Mouse (Mus musculus) kidney, postnatal 0 days (tissue): ENCODE results near the gene Nhlrc3. TPM values are rescaled to one million over a fixed set of nuclear protein-coding genes. Genes with fewer than 3 reads are reported as not detected.

Experiments
- ATAC-seq: fragments of 200-750 bp; cut with Nextera tagmentation; replicated peaks from 2 replicates; pipeline ENCODE4 v1.8.0; 2017; ENCODE audit warnings: low read depth, moderate number of reproducible peaks, moderate TSS enrichment, moderate library complexity; ENCODE audit not compliant: low FRiP score
- DNase-seq: peaks from one replicate; pipeline ENCODE4 v3.0.0-alpha.2; 2016; ENCODE audit warnings: low spot score
- H3K27ac ChIP-seq: fragments of 300-500 bp; sonication (generic); 2 replicates; pipeline ENCODE4 v1.5.1; 2014; ENCODE audit warnings: mild to moderate bottlenecking
- H3K27me3 ChIP-seq: fragments of 300-500 bp; sonication (generic); 2 replicates; pipeline ENCODE4 v1.6.1; 2014; ENCODE audit warnings: low read length, mixed read lengths; ENCODE audit not compliant: insufficient read depth
- H3K36me3 ChIP-seq: fragments of 300-500 bp; sonication (generic); 2 replicates; pipeline ENCODE4 v1.6.1; 2014; ENCODE audit warnings: low read length, mixed read lengths; ENCODE audit not compliant: insufficient read depth
- H3K4me1 ChIP-seq: fragments of 300-500 bp; sonication (generic); replicated peaks from 2 replicates; pipeline ENCODE4 v1.6.1; 2014; ENCODE audit warnings: antibody characterized with exemption, low read length, mixed read lengths; ENCODE audit not compliant: insufficient read depth
- H3K4me2 ChIP-seq: fragments of 300-500 bp; sonication (generic); 2 replicates; pipeline ENCODE4 v1.6.1; 2014; ENCODE audit warnings: mild to moderate bottlenecking, low read length, moderate library complexity, mixed read lengths
- H3K4me3 ChIP-seq: fragments of 300-500 bp; sonication (generic); replicated peaks from 2 replicates; pipeline ENCODE4 v1.5.1; 2014; ENCODE audit warnings: low read depth, low read length
- H3K9ac ChIP-seq: fragments of 300-500 bp; sonication (generic); 2 replicates; pipeline ENCODE4 v1.6.1; 2014; ENCODE audit warnings: low read depth, low read length
- H3K9me3 ChIP-seq: fragments of 300-500 bp; sonication (generic); replicated peaks from 2 replicates; pipeline ENCODE4 v1.6.1; 2016; ENCODE audit warnings: low read length, inconsistent platforms, mixed read lengths
- CTCF ChIP-seq: IDR thresholded peaks from 2 replicates; pipeline ENCODE4 v1.5.1; 2016; ENCODE audit warnings: antibody characterized with exemption, low read depth, mild to moderate bottlenecking, moderate library complexity
- WGBS: fragments of 180-500 bp; shearing (Covaris S2); extraction: QIAGEN DNeasy Blood & Tissue Kit; methylation state at CpG from one replicate; pipeline ENCODE4 v1.1.7; 2014; 5-methylcytosine and 5-hydroxymethylcytosine counted together
- polyA plus RNA-seq: library from polyadenylated mRNA; unstranded; fragments of >200 nt; fragmentation: Nextera tagmentation; extraction: Ambion mirVana; gene quantifications from 2 replicates; pipeline ENCODE4 v1.2.1, GENCODE M21; 2015

Nhlrc3 gene
- 8.3 and 10.4 TPM in 2 replicates for polyA plus RNA-seq

DNA sequence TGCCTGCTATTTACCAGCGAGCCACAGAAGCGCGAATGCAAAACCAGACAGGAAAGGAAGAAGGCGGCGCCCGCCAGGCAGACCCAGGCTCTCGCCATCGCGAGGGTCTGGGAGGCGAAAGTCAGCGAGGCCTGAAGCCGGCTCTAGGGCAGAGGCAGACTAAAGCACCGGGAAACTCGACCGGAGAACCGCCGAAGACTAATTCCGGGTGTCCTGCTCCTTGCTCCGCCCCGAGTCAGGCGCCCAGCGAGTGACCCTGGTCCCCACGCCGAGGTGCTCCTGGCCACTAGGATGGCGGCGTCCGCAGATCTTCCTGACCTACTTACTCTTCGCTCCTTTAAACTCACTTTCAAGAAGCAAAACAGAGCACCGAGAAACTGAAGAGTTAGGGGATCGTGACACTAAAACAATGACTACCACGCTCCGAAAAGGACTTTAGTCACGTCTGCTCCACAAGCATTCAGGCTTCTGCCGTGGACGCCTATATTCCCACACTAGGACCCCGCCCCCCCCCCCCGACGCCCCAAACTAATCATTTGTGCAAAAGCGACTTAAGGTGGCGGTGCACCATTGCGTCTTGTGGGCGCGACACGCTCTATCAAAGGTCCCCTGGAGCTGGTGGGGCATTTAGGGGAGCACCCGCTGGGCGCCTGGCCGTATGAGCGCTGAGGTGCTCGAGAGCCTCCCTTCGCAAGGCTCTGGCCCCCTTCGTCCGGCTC is at the start of gene Nhlrc3, which contains the start of gene Proser1:
Gene Nhlrc3, minus strand, starts transcription at position 287 of the 719 bp plus-strand sequence.
Gene Proser1, plus strand, starts transcription at position 621 of the 719 bp plus-strand sequence.
- H3K4me1 ChIP-seq: peaks cover 19% of the 10 kb centered on the region
- peak within 1 kb of the TSS; percentile 56 for H3K4me2 ChIP-seq
- ATAC-seq: peak; percentile 97
- peak within 1 kb of the TSS; percentile 73 for H3K4me3 ChIP-seq
- H3K27ac ChIP-seq: peak within 1 kb of the TSS; percentile 95
- WGBS: under 1% methylated on average over 51 of the region's 52 CpGs
- DNase-seq: peak; percentile 98
- H3K27me3 ChIP-seq: no peaks in the 10 kb centered on the region
- H3K36me3 ChIP-seq: peaks cover 11% of the 10 kb centered on the region; the same call in 1 of the 2 replicates
- H3K9me3 ChIP-seq: no peaks in the 10 kb centered on the region
- peak within 1 kb of the TSS; percentile 86 for H3K9ac ChIP-seq
- TF ChIP-seq CTCF: no peak

DNA sequence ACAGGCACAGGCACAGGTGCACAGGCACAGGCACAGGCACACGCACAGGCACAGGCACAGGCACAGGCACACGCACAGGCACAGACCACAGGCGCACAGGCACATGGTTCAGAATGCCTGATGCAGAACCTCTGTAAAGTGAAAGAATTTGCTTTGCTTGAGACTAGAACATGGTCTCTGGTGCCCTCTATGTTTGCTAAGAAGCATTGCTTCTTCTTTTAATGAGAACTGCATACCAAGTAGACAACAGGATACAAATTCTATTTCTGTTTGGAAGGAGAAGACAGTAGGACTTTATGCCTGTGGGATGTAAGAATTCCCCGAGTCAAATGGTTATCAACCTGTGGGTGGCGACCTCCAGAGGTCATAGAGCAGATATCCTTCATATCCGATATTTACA is 39.3 kb upstream of the Nhlrc3 start:
- H3K4me3 ChIP-seq: no peak overlapping the region
- H3K27me3 ChIP-seq: no peaks in the 10 kb centered on the region
- H3K36me3 ChIP-seq: no peaks in the 10 kb centered on the region
- no peaks in the 10 kb centered on the region for H3K9me3 ChIP-seq
- peak; percentile 87 for DNase-seq
- H3K9ac ChIP-seq: no peak overlapping the region
- H3K4me2 ChIP-seq: no peak overlapping the region
- H3K4me1 ChIP-seq: no peaks in the 10 kb centered on the region
- peak; percentile 78; the same call in 1 of the 2 replicates for ATAC-seq
- WGBS: 71% methylated on average over 6 of the region's 6 CpGs
- H3K27ac ChIP-seq: no peak overlapping the region
- TF ChIP-seq CTCF: peak; percentile 77

GRCm38 (mm10) chr3:53498351-53498905 is 35.3 kb upstream of the Nhlrc3 start:
- Histone ChIP-seq H3K4me2 (no peak overlapping the region), H3K4me3 (no peak overlapping the region), H3K27me3 (no peaks in the 10 kb centered on the region), H3K9me3 (no peaks in the 10 kb centered on the region), H3K9ac (no peak overlapping the region), H3K27ac (peak overlapping the region; percentile 34; the same call in 1 of the 2 replicates), H3K4me1 (no peaks in the 10 kb centered on the region), H3K36me3 (no peaks in the 10 kb centered on the region)
- WGBS: 56% methylated on average over 6 of the region's 6 CpGs
- ATAC-seq (no peak), DNase-seq (peak; percentile 8)
- TF ChIP-seq CTCF: no peak

- no peak for TF ChIP-seq CTCF
- H3K4me1 ChIP-seq: peaks cover 5% of the 10 kb centered on the region; the same call in 1 of the 2 replicates
- no peak within 1 kb of the TSS for H3K9ac ChIP-seq
- H3K27me3 ChIP-seq: no peaks in the 10 kb centered on the region
- H3K27ac ChIP-seq: no peak within 1 kb of the TSS
- no peaks in the 10 kb centered on the region for H3K36me3 ChIP-seq
- H3K4me3 ChIP-seq: no peak within 1 kb of the TSS
- 55% methylated on average over 6 of the region's 6 CpGs for WGBS
- no peak for ATAC-seq
- no peak for DNase-seq
- no peak within 1 kb of the TSS for H3K4me2 ChIP-seq
- no peaks in the 10 kb centered on the region for H3K9me3 ChIP-seq
These were observed 25.2 kb upstream of the Nhlrc3 start, which contains the start of gene Stoml3 for GRCm38 (mm10) chr3:53488353-53488752. Stoml3 (plus strand) TSS chr3:53488653.

GRCm38 (mm10) chr3:53486996-53487576 is 24.0 kb upstream of the Nhlrc3 start:
- DNase-seq (peak; percentile 28), ATAC-seq (no peak)
- TF ChIP-seq CTCF: no peak
- Histone ChIP-seq H3K9me3 (no peaks in the 10 kb centered on the region), H3K4me1 (peaks cover 5% of the 10 kb centered on the region; the same call in 1 of the 2 replicates), H3K27ac (no peak overlapping the region), H3K9ac (no peak overlapping the region), H3K4me2 (no peak overlapping the region), H3K27me3 (no peaks in the 10 kb centered on the region), H3K4me3 (no peak overlapping the region), H3K36me3 (peaks cover 1% of the 10 kb centered on the region; the same call in 1 of the 2 replicates)
- WGBS: 66% methylated on average over 9 of the region's 9 CpGs

DNA sequence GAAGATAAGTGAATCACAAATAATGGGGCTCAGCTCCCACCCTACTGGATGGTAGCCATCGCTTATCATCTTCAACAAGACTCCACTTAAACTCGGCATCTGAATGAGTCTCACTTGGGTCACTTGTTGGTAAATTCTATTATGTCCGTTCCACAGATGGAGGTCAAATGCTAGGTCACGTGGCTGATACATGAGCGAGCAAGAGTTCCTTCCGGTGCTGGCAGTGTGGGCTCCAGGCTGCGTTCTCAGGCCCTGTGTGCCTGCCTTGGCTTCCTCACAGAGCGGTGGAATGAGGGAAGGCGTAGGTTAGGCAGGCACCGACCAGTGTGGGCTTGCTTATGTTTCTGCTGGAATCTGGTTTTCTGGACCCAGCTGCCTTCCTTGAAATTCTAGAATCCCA is 23.4 kb upstream of the Nhlrc3 start:
- no peak overlapping the region for H3K27ac ChIP-seq
- no peak for DNase-seq
- H3K36me3 ChIP-seq: peaks cover 3% of the 10 kb centered on the region; the same call in 1 of the 2 replicates

More for the DNA sequence above, 23.4 kb upstream of the Nhlrc3 start:
- TF ChIP-seq CTCF: no peak
- H3K4me2 ChIP-seq: no peak overlapping the region
- ATAC-seq: no peak
- no peak overlapping the region for H3K9ac ChIP-seq
- H3K9me3 ChIP-seq: no peaks in the 10 kb centered on the region
- peaks cover 5% of the 10 kb centered on the region; the same call in 1 of the 2 replicates for H3K4me1 ChIP-seq
- no peaks in the 10 kb centered on the region for H3K27me3 ChIP-seq
- no peak overlapping the region for H3K4me3 ChIP-seq
- WGBS: 71% methylated on average over 10 of the region's 10 CpGs
